Mouse (Mus musculus) kidney, embryonic 14.5 days (tissue): ENCODE results near the gene Ndufaf8. TPM values are rescaled to one million over a fixed set of nuclear protein-coding genes. Genes with fewer than 3 reads are reported as not detected.

Source experiments
- ATAC-seq: fragments of 200-750 bp; cut with Nextera tagmentation; 2 replicates; pipeline ENCODE4 v1.8.0; 2017; ENCODE audit warnings: moderate number of reproducible peaks, mild to moderate bottlenecking, moderate TSS enrichment, moderate library complexity; ENCODE audit not compliant: low FRiP score, low TSS enrichment
- H3K27ac ChIP-seq: fragments of 300-500 bp; sonication (generic); 2 replicates; pipeline ENCODE4 v1.5.1; 2014; ENCODE audit warnings: low read depth, mild to moderate bottlenecking, low read length, moderate library complexity, mixed read lengths
- H3K27me3 ChIP-seq: fragments of 300-500 bp; sonication (generic); 2 replicates; pipeline ENCODE4 v1.6.1; 2014; ENCODE audit warnings: mild to moderate bottlenecking, low read length; ENCODE audit not compliant: control insufficient read depth, insufficient read depth
- H3K36me3 ChIP-seq: fragments of 300-500 bp; sonication (generic); 2 replicates; pipeline ENCODE4 v1.6.1; 2014; ENCODE audit warnings: low read length, mixed read lengths; ENCODE audit not compliant: control insufficient read depth, insufficient read depth
- H3K4me1 ChIP-seq: fragments of 300-500 bp; sonication (generic); 2 replicates; pipeline ENCODE4 v1.6.1; 2014; ENCODE audit warnings: low read length, mixed read lengths; ENCODE audit not compliant: control insufficient read depth, insufficient read depth
- H3K4me2 ChIP-seq: fragments of 300-500 bp; sonication (generic); replicated peaks from 2 replicates; pipeline ENCODE4 v1.6.1; 2014; ENCODE audit warnings: low read depth, mild to moderate bottlenecking, low read length
- H3K4me3 ChIP-seq: fragments of 300-500 bp; sonication (generic); 2 replicates; pipeline ENCODE4 v1.5.1; 2014; ENCODE audit warnings: mild to moderate bottlenecking, low read length
- H3K9ac ChIP-seq: fragments of 300-500 bp; sonication (generic); 2 replicates; pipeline ENCODE4 v1.6.1; 2014; ENCODE audit warnings: low read depth, mild to moderate bottlenecking, low read length, moderate library complexity
- H3K9me3 ChIP-seq: fragments of 300-500 bp; sonication (generic); 2 replicates; pipeline ENCODE4 v1.6.1; 2016; ENCODE audit warnings: low read length; ENCODE audit not compliant: control insufficient read depth
- WGBS: fragments of 180-500 bp; shearing (Covaris S2); extraction: QIAGEN DNeasy Blood & Tissue Kit; methylation state at CpG from one replicate; pipeline ENCODE4 v1.1.7; 2014; 5-methylcytosine and 5-hydroxymethylcytosine counted together
- polyA plus RNA-seq: library from polyadenylated mRNA; unstranded; fragments of >200 nt; fragmentation: Nextera tagmentation; extraction: Ambion mirVana; gene quantifications from 2 replicates; pipeline ENCODE4 v1.2.1, GENCODE M21; 2014

Gene Ndufaf8
- polyA plus RNA-seq, 1 experiment from 2014 or later = 97.3 TPM

DNA sequence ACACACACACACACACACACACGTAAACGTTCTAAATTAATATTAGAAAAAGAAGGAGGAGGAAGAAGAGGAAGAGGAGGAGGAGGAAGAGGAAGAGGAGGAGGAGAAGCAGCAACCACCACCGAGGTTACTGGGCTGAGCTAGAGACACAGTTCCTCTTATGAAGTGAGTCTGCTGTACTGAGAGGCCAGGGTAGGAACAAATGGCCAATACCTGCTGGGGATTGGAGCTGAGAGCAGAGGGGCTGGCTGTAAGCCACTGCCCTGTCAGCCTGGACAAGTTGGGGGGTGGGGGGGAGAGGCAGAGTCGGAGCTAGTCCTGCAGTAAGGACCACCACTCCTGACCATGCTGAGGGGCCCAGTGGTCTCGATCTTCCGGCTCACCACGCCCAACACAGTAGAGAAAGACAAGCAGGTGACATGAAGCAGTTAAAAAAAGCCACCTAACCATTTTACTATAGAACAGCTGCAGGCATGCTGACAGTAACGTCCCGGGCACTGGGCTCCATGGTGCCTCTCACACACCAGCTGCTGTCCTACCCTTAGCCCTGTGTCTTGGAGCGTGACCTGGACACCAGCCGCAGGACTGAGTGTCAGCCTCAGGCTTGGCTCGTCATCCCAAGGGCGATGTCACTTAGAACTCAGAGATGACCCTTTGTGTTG lies 34.6 kb upstream of the Ndufaf8 start:
- H3K27me3 ChIP-seq = no peaks in the 10 kb centered on the region
- H3K36me3 ChIP-seq = peaks cover 36% of the 10 kb centered on the region; the same call in 1 of the 2 replicates
- no peak overlapping the region for H3K4me3 ChIP-seq
- no peak overlapping the region for H3K4me2 ChIP-seq
- ATAC-seq = no peak
- 73% methylated on average over 13 of the region's 13 CpGs for WGBS
- 0 out of 2 replicates have a peak, but pooled peaks cover under 1% of the 10 kb centered on the region for H3K4me1 ChIP-seq
- no peak overlapping the region for H3K9ac ChIP-seq
- no peak overlapping the region for H3K27ac ChIP-seq
- no peaks in the 10 kb centered on the region for H3K9me3 ChIP-seq

DNA sequence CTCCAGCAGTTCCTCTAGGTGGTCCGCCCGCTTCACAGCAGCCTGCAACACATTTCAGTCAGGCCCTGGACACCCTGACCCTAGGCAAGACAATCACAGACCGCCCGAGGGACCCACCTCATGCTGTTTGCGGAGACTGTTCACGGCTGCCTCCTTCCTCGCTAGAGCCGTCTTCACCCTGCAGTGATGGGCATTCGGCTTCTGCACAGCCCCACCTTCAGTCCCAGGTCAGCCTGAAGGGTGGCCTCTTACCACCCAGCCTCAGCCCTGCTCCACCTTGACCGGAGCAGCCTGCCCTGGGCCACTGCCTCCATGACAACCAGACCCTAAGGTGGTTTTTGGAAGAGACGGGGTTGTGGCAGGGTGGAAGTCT lies 34.1 kb upstream of the Ndufaf8 start:
- no peak for ATAC-seq
- 92% methylated on average over 11 of the region's 11 CpGs for WGBS
- peaks cover 39% of the 10 kb centered on the region; the same call in 1 of the 2 replicates for H3K36me3 ChIP-seq

GRCm38 (mm10) chr11:120065291-120065690 lies 33.4 kb upstream of the Ndufaf8 start:
- peaks cover 44% of the 10 kb centered on the region for H3K36me3 ChIP-seq
- H3K27me3 ChIP-seq = no peaks in the 10 kb centered on the region
- 0 out of 2 replicates have a peak, but pooled peaks cover 4% of the 10 kb centered on the region for H3K4me1 ChIP-seq
- no peak overlapping the region for H3K9ac ChIP-seq
- no peak overlapping the region for H3K4me2 ChIP-seq
- no peaks in the 10 kb centered on the region for H3K9me3 ChIP-seq
- no peak overlapping the region for H3K4me3 ChIP-seq
- peak; percentile 54 for ATAC-seq
- 40% methylated on average over 10 of the region's 10 CpGs for WGBS
- no peak overlapping the region for H3K27ac ChIP-seq

More for the DNA sequence above, 34.1 kb upstream of the Ndufaf8 start:
- no peak overlapping the region for H3K4me2 ChIP-seq
- H3K9ac ChIP-seq = no peak overlapping the region
- H3K9me3 ChIP-seq = no peaks in the 10 kb centered on the region
- no peak overlapping the region for H3K27ac ChIP-seq
- no peak overlapping the region for H3K4me3 ChIP-seq
- 0 out of 2 replicates have a peak, but pooled peaks cover 4% of the 10 kb centered on the region for H3K4me1 ChIP-seq
- H3K27me3 ChIP-seq = no peaks in the 10 kb centered on the region

GRCm38 (mm10) chr11:120067834-120068233 lies 30.9 kb upstream of the Ndufaf8 start:
- H3K36me3 ChIP-seq = peaks cover 69% of the 10 kb centered on the region
- H3K27ac ChIP-seq = no peak overlapping the region
- H3K9me3 ChIP-seq = no peaks in the 10 kb centered on the region
- H3K9ac ChIP-seq = no peak overlapping the region
- WGBS = 59% methylated on average over 17 of the region's 17 CpGs
- no peaks in the 10 kb centered on the region for H3K27me3 ChIP-seq
- H3K4me1 ChIP-seq = 0 out of 2 replicates have a peak, but pooled peaks cover 4% of the 10 kb centered on the region
- ATAC-seq = no peak
- no peak overlapping the region for H3K4me2 ChIP-seq
- H3K4me3 ChIP-seq = no peak overlapping the region

DNA sequence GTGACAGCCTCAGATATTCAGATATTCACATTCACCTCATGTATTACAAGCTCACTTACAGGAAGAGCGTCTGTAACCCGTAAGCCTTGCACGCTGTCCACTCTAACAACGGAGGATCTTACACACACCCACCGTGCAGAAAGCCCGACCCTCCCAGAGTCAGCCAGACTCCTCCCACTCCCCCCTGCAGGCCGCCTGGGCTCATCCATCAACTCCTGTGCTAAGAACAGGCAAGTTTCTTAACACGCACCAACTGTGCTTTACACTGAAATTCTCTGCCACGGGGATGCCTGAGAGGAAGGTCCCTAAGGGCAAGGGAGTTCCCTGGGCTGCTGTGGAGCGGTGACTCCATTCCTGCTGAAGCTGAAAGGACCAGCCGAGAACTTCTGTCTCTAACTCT lies 29.5 kb upstream of the Ndufaf8 start:
- 40% methylated on average over 11 of the region's 11 CpGs for WGBS
- Histone ChIP-seq H3K4me3 (no peak overlapping the region), H3K9ac (no peak overlapping the region), H3K27ac (no peak overlapping the region), H3K9me3 (no peaks in the 10 kb centered on the region), H3K27me3 (no peaks in the 10 kb centered on the region), H3K4me2 (no peak overlapping the region), H3K4me1 (0 out of 2 replicates have a peak, but pooled peaks cover 4% of the 10 kb centered on the region), H3K36me3 (peaks cover 73% of the 10 kb centered on the region)
- ATAC-seq = no peak; the same call in 1 of the 2 replicates

DNA sequence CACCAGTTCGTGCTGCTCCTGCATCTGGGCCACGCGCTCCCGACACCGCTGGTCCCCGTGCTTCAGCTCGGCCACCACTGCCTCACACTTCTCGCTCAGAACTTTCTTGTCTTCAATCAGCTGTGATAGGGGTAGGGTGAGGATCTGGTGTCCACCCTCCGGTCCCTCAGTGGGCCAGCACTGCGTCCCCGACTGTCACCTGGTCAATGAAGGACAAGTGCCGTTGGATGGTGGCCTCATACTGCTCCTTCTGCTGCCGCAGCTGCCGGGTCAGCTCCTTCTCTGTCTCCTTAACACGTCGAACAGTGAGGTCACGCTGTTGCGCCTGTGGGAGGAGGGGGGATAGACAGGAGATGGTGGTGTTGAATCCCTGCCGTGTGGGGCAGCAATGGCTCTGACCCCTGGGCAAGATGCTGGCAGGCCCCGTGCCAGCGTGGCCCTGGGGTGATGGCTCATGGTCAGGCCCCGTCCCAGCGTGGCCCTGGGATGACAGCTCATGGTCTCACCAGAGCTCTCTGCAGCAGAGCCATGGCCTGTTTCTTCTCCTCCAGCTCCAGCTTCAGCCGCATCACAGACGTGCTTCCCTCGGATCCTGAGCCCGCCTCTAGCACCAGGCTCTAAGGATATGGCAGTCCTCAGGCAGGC lies 28.3 kb upstream of the Ndufaf8 start:
- H3K36me3 ChIP-seq = peaks cover 74% of the 10 kb centered on the region
- H3K4me2 ChIP-seq = no peak overlapping the region
- H3K4me3 ChIP-seq = no peak overlapping the region
- ATAC-seq = no peak
- H3K9ac ChIP-seq = peak overlapping the region; percentile 23; the same call in 1 of the 2 replicates
- H3K27me3 ChIP-seq = no peaks in the 10 kb centered on the region
- 0 out of 2 replicates have a peak, but pooled peaks cover 4% of the 10 kb centered on the region for H3K4me1 ChIP-seq
- 92% methylated on average over 26 of the region's 27 CpGs for WGBS
- no peak overlapping the region for H3K27ac ChIP-seq
- no peaks in the 10 kb centered on the region for H3K9me3 ChIP-seq

DNA sequence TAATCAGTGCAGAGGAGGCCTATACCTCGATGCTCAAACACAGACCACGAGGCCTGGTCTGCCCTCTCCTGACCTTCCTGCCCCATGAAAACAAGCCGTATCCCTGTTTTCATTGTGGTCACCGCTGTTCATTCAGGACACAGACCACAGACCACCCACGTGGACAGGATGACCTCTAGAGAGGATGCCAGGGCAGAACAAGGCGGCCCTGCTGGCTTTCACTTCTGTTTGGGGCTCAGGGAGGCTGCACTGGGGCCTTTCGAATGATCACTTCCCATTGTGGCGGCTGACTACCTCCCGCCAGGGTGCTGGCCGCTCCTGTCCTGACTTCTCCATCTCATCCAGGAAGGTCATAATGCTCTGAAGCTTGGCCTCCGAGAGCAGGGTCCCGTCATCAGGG lies 27.7 kb upstream of the Ndufaf8 start:
- Histone ChIP-seq H3K27ac (no peak overlapping the region), H3K4me3 (no peak overlapping the region), H3K4me1 (0 out of 2 replicates have a peak, but pooled peaks cover 4% of the 10 kb centered on the region), H3K36me3 (peaks cover 79% of the 10 kb centered on the region), H3K9me3 (no peaks in the 10 kb centered on the region), H3K27me3 (no peaks in the 10 kb centered on the region), H3K4me2 (no peak overlapping the region), H3K9ac (no peak overlapping the region)
- 45% methylated on average over 12 of the region's 12 CpGs for WGBS
- no peak for ATAC-seq

DNA sequence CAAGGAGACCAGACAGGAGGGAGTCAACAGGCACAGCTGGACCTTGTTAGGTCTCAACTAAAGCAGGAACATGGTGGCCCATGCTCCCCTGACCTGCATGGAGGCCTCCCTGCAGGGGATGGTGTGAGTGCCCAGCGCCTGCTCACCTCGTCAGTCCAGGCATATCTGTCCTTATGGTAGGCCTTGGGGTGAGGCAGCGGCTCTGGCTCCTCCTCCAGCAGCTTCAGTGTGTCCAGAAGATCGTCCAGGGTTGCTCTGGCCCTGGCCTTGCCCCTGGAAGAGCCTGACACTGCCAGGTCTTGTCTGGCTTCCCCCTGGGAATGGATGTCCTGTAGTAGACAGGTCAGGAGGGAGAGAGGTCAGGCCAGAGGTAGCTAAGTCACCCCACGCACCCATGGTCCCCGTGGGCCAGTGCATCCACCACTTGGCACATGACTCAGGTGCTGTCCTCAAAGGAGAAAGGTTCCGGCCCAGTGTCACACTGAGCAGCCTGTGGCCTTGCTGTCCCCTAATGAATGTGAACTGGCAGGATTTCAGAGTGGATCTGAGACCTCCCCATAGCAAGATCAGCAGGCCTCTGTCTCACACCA lies 26.9 kb upstream of the Ndufaf8 start:
- Histone ChIP-seq H3K9me3 (no peaks in the 10 kb centered on the region), H3K9ac (no peak overlapping the region), H3K27me3 (no peaks in the 10 kb centered on the region), H3K4me3 (no peak overlapping the region), H3K4me2 (no peak overlapping the region), H3K27ac (no peak overlapping the region), H3K4me1 (0 out of 2 replicates have a peak, but pooled peaks cover 4% of the 10 kb centered on the region), H3K36me3 (peaks cover 83% of the 10 kb centered on the region)
- WGBS = 79% methylated on average over 7 of the region's 7 CpGs
- ATAC-seq = no peak
